Mouse (Mus musculus) c-Kit-positive CD71-negative TER-119-negative erythroid progenitor cells, embryonic 14.5 days (primary cell): ENCODE measurements around the gene Hcn2.
"Not testable (repeated sequence)": the region's sequence is repeated elsewhere in the genome, so short reads cannot be mapped to it uniquely, and the experiment has no call there.

Experiments used
- DNase-seq: peaks from one replicate; pipeline ENCODE4 v3.0.0-alpha.2; 2013; ENCODE audit warnings: low read depth

The Hcn2 gene

DNA sequence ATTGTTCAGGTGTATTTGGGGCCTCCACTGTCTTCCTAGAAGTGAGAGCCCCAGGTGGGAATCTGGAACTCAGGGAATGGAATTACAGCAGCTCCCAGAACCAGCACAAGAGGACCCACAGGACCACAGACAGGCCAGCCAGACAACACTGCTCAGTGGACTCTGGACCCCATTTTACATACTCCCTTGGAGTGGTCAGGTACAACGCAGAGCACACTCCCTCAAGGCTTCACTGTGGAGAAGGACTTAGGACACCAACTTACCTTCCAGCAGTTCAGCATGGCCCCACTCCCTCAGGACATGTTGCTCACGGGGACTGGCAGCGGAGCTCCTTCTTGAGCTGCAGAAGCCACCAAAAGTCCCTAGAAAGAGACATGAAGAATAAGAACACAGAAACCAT, 29.0 kb downstream of the Hcn2 start:
- no peak for DNase-seq

GRCm38 (mm10) chr10:79745898-79746773, 29.7 kb downstream of the Hcn2 start, which contains the start of gene Polrmt:
Gene Polrmt, minus strand, starts transcription at chr10:79746581.
- peak; percentile 94 for DNase-seq

GRCm38 (mm10) chr10:79746774-79747151, 30.3 kb downstream of the Hcn2 start:
- DNase-seq, result no peak

GRCm38 (mm10) chr10:79748496-79748895, 32.1 kb downstream of the Hcn2 start:
- DNase-seq, result no peak

- no peak for DNase-seq
Measured at GRCm38 (mm10) chr10:79754856-79755516, 38.6 kb downstream of the Hcn2 start, which contains the start of gene Fgf22. Gene Fgf22, plus strand, starts transcription at chr10:79755076.

- no peak for DNase-seq
Measured at GRCm38 (mm10) chr10:79755854-79756253, 39.4 kb downstream of the Hcn2 start.

DNA sequence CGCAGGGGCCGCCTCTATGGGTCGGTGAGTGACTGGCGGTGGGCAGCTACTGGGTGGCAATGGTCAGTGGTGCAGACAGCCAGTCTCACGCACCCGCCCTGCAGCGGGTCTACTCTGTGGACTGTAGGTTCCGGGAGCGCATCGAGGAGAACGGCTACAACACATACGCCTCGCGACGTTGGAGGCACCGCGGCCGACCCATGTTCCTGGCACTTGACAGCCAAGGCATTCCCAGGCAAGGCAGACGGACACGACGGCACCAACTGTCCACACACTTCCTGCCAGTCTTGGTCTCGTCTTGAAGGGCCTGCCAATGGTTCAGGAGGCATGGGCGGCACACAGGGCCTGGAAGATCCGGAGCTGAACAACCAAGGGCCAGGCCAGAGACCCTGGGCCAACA, 40.2 kb downstream of the Hcn2 start:
- DNase-seq, result no peak

GRCm38 (mm10) chr10:79759675-79760074, 43.2 kb downstream of the Hcn2 start:
- DNase-seq, result not testable (repeated sequence)

GRCm38 (mm10) chr10:79760603-79761143, 44.2 kb downstream of the Hcn2 start:
- DNase-seq, result no peak

- DNase-seq, result no peak
Measured at GRCm38 (mm10) chr10:79762875-79763274, 46.4 kb downstream of the Hcn2 start.

DNA sequence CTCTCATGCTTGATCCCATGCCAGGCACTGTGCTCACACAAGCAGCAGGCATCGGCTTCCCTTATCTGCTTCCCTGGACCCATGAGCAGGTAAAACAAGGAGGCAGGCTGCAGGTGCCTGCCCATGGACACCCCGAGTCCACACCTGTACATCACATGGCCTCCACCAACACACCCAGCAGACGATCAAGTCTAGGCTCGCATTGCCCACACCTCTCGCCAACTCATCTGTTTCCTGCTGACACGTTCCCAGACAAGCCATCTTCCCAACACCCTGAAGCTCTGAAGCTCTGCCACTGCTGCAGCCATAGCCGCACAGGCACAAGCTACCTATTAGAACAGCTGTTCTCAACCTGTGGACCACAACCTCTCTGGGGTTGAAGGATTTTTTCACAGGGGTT, 47.8 kb downstream of the Hcn2 start:
- DNase-seq, result no peak

GRCm38 (mm10) chr10:79765228-79765745, 48.9 kb downstream of the Hcn2 start:
- no peak for DNase-seq

- no peak for DNase-seq
Measured at GRCm38 (mm10) chr10:79766001-79766507, 49.6 kb downstream of the Hcn2 start.

DNA sequence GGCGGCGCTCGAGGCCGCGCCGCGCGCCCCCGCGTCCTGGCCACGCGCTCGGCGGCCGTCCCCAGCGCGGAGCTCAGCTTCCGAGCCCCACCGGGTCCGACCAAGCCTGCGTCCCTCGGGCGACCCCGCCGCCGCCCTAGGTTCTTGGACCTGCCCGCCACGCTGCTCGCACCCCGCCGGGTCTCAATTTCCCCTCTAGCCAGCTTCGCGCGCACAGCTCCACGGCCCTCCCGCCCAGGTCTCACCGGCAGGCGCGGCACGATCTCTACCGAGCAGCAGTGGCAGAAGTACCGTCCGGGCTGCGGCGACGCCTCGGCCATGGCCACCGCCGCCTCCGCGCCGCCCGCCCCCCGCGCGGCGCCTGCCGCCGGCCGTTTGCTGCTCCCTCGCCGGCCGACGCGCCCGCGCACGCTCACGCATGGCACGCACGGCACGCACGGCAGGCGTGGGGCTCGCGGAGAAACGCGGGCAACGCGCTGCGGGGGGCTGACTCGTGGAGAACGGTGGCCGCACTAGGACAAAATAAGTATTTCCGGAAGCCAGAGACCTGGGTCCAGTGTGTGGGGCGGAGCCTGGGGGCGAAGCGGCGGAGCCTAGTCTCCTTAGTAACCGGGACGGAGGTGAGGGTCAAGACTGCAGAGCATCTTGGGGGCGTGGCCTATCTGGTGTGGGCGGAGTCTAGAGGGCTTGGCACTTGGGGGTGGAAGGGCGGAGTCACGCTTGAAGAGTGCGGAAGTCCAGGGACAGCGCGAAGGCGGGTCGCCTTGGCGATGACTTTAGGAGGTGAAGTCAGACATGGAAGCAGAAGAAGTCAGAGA, 50.3 kb downstream of the Hcn2 start, which contains the start of gene Rnf126:
Gene Rnf126 (minus strand): TSS at position 445 of the 818 bp plus-strand sequence.
- DNase-seq, result peak; percentile 100

- DNase-seq, result peak; percentile 64
Measured at GRCm38 (mm10) chr10:79767372-79768244, 51.2 kb downstream of the Hcn2 start.

GRCm38 (mm10) chr10:79768400-79768799, 52.0 kb downstream of the Hcn2 start:
- DNase-seq, result no peak

DNA sequence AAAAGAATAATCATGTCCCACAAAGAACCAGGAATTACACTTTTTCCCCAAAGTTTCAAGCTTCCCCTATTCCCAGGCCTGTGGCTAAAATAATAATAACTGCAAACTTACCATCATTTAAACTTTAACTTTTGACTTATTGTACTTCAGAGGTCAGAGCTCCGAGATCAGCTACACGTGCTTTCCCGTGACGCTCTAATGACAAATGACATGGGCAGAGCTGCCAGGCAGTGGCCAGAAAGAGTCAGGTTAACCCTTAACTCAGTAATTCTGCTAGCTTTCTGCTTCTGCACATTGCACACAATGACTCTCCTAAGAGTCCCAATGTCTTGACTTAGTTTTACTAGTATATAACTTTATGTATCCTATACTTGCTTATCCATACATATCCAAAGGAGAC, 52.9 kb downstream of the Hcn2 start:
- DNase-seq, result no peak

DNA sequence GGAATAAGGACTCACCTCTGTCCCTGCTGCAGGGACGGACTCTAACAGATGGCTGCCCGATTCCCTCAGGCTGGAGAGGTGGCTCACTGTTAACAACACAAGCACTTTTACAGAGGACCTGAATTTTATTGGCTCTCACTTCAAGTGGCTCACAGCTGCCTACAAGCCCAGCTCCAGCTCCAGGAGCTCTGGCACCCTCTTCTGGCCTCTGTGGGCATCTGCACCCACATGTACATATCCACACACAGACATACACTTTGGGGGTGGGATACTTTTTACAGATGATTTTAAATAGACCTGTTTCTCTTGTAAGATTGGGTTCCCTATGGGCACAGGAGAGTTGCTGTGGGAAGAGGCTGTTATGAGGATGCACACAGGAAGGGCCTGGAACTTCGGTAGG, 55.9 kb downstream of the Hcn2 start:
- DNase-seq, result no peak

GRCm38 (mm10) chr10:79773208-79773607, 56.8 kb downstream of the Hcn2 start:
- DNase-seq, result no peak

- DNase-seq, result no peak
Measured at GRCm38 (mm10) chr10:79774486-79775279, 58.2 kb downstream of the Hcn2 start.
